Mouse (Mus musculus): ENCODE data around the gene Eps8l1. TPM values are rescaled to one million over a fixed set of nuclear protein-coding genes. Genes with fewer than 3 reads are reported as not detected.

Gene Eps8l1
- total and polyA plus RNA-seq, 3 experiments: 0.11 TPM; not detected in 2

GRCm38 (mm10) chr7:4491308-4491707, 30.8 kb downstream of the Eps8l1 start:
- H3K36me3 ChIP-seq (replicated peaks): peaks cover 100% of the 10 kb centered on the region
- peaks cover 44% of the 10 kb centered on the region for H3K4me1 ChIP-seq (ENCODE audit: insufficient read depth, low read depth, low read length)
- TF ChIP-seq POLR2AphosphoS5 (IDR thresholded peaks at IDR 0.05; ENCODE audit: insufficient replicate concordance, low read depth, low read length) (no peak), CTCF (IDR thresholded peaks at IDR 0.05; ENCODE audit: low read depth, low read length) (no peak), TAL1 (conservative IDR thresholded peaks at IDR 0.05; ENCODE audit: low read depth, low read length) (no peak), GATA1 (IDR thresholded peaks at IDR 0.05; ENCODE audit: borderline replicate concordance, low read length) (no peak), GATA2 (IDR thresholded peaks at IDR 0.05; ENCODE audit: borderline replicate concordance, low read depth, low read length) (no peak)
- no peak overlapping the region for H3K4me3 ChIP-seq (ENCODE audit: low read depth, low read length)
- no peaks in the 10 kb centered on the region for H3K9me3 ChIP-seq (replicated peaks)
- H3K27me3 ChIP-seq (ENCODE audit: insufficient read depth, low read length): no peaks in the 10 kb centered on the region
- DNase-seq (ENCODE audit: low spot score) (no peak), ATAC-seq (ENCODE audit: extremely low read depth, insufficient number of reproducible peaks, low FRiP score, poor library complexity, severe bottlenecking) (no peak)

- Histone ChIP-seq H3K4me1 (ENCODE audit: insufficient read depth, low read depth, low read length) (peaks cover 56% of the 10 kb centered on the region), H3K36me3 (replicated peaks) (peaks cover 100% of the 10 kb centered on the region), H3K9me3 (replicated peaks) (no peaks in the 10 kb centered on the region), H3K27me3 (ENCODE audit: insufficient read depth, low read length) (no peaks in the 10 kb centered on the region), H3K4me3 (ENCODE audit: low read depth, low read length) (no peak overlapping the region)
- DNase-seq (ENCODE audit: low spot score) (no peak), ATAC-seq (ENCODE audit: extremely low read depth, insufficient number of reproducible peaks, low FRiP score, poor library complexity, severe bottlenecking) (no peak)
- TF ChIP-seq CTCF (IDR thresholded peaks at IDR 0.05; ENCODE audit: low read depth, low read length) (no peak), TAL1 (conservative IDR thresholded peaks at IDR 0.05; ENCODE audit: low read depth, low read length) (no peak), GATA1 (IDR thresholded peaks at IDR 0.05; ENCODE audit: borderline replicate concordance, low read length) (no peak), GATA2 (IDR thresholded peaks at IDR 0.05; ENCODE audit: borderline replicate concordance, low read depth, low read length) (no peak), POLR2AphosphoS5 (IDR thresholded peaks at IDR 0.05; ENCODE audit: insufficient replicate concordance, low read depth, low read length) (no peak)
Observed at GRCm38 (mm10) chr7:4492284-4493224, 32.1 kb downstream of the Eps8l1 start.

- peaks cover 100% of the 10 kb centered on the region for H3K36me3 ChIP-seq (replicated peaks)
- H3K4me3 ChIP-seq (ENCODE audit: low read depth, low read length): no peak overlapping the region
- peaks cover 69% of the 10 kb centered on the region for H3K4me1 ChIP-seq (ENCODE audit: insufficient read depth, low read depth, low read length)
Observed at GRCm38 (mm10) chr7:4493991-4494390, 33.5 kb downstream of the Eps8l1 start.

GRCm38 (mm10) chr7:4496468-4496867, 36.0 kb downstream of the Eps8l1 start:
- no peak overlapping the region for H3K4me3 ChIP-seq (ENCODE audit: low read depth, low read length)
- H3K36me3 ChIP-seq (replicated peaks): peaks cover 87% of the 10 kb centered on the region

More at GRCm38 (mm10) chr7:4493991-4494390, 33.5 kb downstream of the Eps8l1 start:
- ATAC-seq (ENCODE audit: extremely low read depth, insufficient number of reproducible peaks, low FRiP score, poor library complexity, severe bottlenecking) (no peak), DNase-seq (ENCODE audit: low spot score) (no peak)
- no peaks in the 10 kb centered on the region for H3K9me3 ChIP-seq (replicated peaks)
- no peak for TF ChIP-seq POLR2AphosphoS5 (IDR thresholded peaks at IDR 0.05; ENCODE audit: insufficient replicate concordance, low read depth, low read length)
- TF ChIP-seq TAL1 (conservative IDR thresholded peaks at IDR 0.05; ENCODE audit: low read depth, low read length): no peak
- TF ChIP-seq GATA1 (IDR thresholded peaks at IDR 0.05; ENCODE audit: borderline replicate concordance, low read length): no peak
- TF ChIP-seq CTCF (IDR thresholded peaks at IDR 0.05; ENCODE audit: low read depth, low read length): no peak
- TF ChIP-seq GATA2 (IDR thresholded peaks at IDR 0.05; ENCODE audit: borderline replicate concordance, low read depth, low read length): no peak
- no peaks in the 10 kb centered on the region for H3K27me3 ChIP-seq (ENCODE audit: insufficient read depth, low read length)

GRCm38 (mm10) chr7:4497271-4497903, 36.9 kb downstream of the Eps8l1 start:
- H3K4me1 ChIP-seq (ENCODE audit: insufficient read depth, low read depth, low read length): peaks cover 67% of the 10 kb centered on the region
- H3K4me3 ChIP-seq (ENCODE audit: low read depth, low read length): no peak overlapping the region

More at GRCm38 (mm10) chr7:4496468-4496867, 36.0 kb downstream of the Eps8l1 start:
- TF ChIP-seq CTCF (IDR thresholded peaks at IDR 0.05; ENCODE audit: low read depth, low read length) (no peak), GATA2 (IDR thresholded peaks at IDR 0.05; ENCODE audit: borderline replicate concordance, low read depth, low read length) (no peak), TAL1 (conservative IDR thresholded peaks at IDR 0.05; ENCODE audit: low read depth, low read length) (no peak), POLR2AphosphoS5 (IDR thresholded peaks at IDR 0.05; ENCODE audit: insufficient replicate concordance, low read depth, low read length) (no peak), GATA1 (IDR thresholded peaks at IDR 0.05; ENCODE audit: borderline replicate concordance, low read length) (no peak)
- no peaks in the 10 kb centered on the region for H3K9me3 ChIP-seq (replicated peaks)
- DNase-seq (ENCODE audit: low spot score): no peak
- no peaks in the 10 kb centered on the region for H3K27me3 ChIP-seq (ENCODE audit: insufficient read depth, low read length)
- H3K4me1 ChIP-seq (ENCODE audit: insufficient read depth, low read depth, low read length): peaks cover 74% of the 10 kb centered on the region
- no peak for ATAC-seq (ENCODE audit: extremely low read depth, insufficient number of reproducible peaks, low FRiP score, poor library complexity, severe bottlenecking)

GRCm38 (mm10) chr7:4498251-4498650, 37.8 kb downstream of the Eps8l1 start:
- Histone ChIP-seq H3K36me3 (replicated peaks) (peaks cover 70% of the 10 kb centered on the region), H3K9me3 (replicated peaks) (no peaks in the 10 kb centered on the region), H3K4me3 (ENCODE audit: low read depth, low read length) (peak overlapping the region; percentile 31; the same call in 1 of the 2 replicates), H3K4me1 (ENCODE audit: insufficient read depth, low read depth, low read length) (peaks cover 65% of the 10 kb centered on the region), H3K27me3 (ENCODE audit: insufficient read depth, low read length) (no peaks in the 10 kb centered on the region)
- DNase-seq (ENCODE audit: low spot score) (no peak), ATAC-seq (ENCODE audit: extremely low read depth, insufficient number of reproducible peaks, low FRiP score, poor library complexity, severe bottlenecking) (no peak)
- TF ChIP-seq CTCF (IDR thresholded peaks at IDR 0.05; ENCODE audit: low read depth, low read length): no peak
- no peak for TF ChIP-seq POLR2AphosphoS5 (IDR thresholded peaks at IDR 0.05; ENCODE audit: insufficient replicate concordance, low read depth, low read length)
- no peak for TF ChIP-seq TAL1 (conservative IDR thresholded peaks at IDR 0.05; ENCODE audit: low read depth, low read length)
- TF ChIP-seq GATA2 (IDR thresholded peaks at IDR 0.05; ENCODE audit: borderline replicate concordance, low read depth, low read length): no peak
- TF ChIP-seq GATA1 (IDR thresholded peaks at IDR 0.05; ENCODE audit: borderline replicate concordance, low read length): no peak

More at GRCm38 (mm10) chr7:4497271-4497903, 36.9 kb downstream of the Eps8l1 start:
- Histone ChIP-seq H3K36me3 (replicated peaks) (peaks cover 78% of the 10 kb centered on the region), H3K9me3 (replicated peaks) (no peaks in the 10 kb centered on the region), H3K27me3 (ENCODE audit: insufficient read depth, low read length) (no peaks in the 10 kb centered on the region)
- TF ChIP-seq TAL1 (conservative IDR thresholded peaks at IDR 0.05; ENCODE audit: low read depth, low read length) (no peak), CTCF (IDR thresholded peaks at IDR 0.05; ENCODE audit: low read depth, low read length) (no peak), GATA1 (IDR thresholded peaks at IDR 0.05; ENCODE audit: borderline replicate concordance, low read length) (no peak), POLR2AphosphoS5 (IDR thresholded peaks at IDR 0.05; ENCODE audit: insufficient replicate concordance, low read depth, low read length) (no peak), GATA2 (IDR thresholded peaks at IDR 0.05; ENCODE audit: borderline replicate concordance, low read depth, low read length) (no peak)
- DNase-seq (ENCODE audit: low spot score): no peak
- no peak for ATAC-seq (ENCODE audit: extremely low read depth, insufficient number of reproducible peaks, low FRiP score, poor library complexity, severe bottlenecking)
